Mouse (Mus musculus) CH12.LX (cell line): ENCODE measurements around the gene Dhrs7b. TPM values are rescaled to one million over a fixed set of nuclear protein-coding genes. Genes with fewer than 3 reads are reported as not detected.

ENCODE experiments used
- DNase-seq: peaks from one replicate; pipeline ENCODE4 v3.0.0-alpha.2; 2013; ENCODE audit errors: extremely low read depth
- H3K27ac ChIP-seq: 2 replicates; pipeline ENCODE4 v1.5.1; 2012; ENCODE audit warnings: low read depth, mild to moderate bottlenecking, control low read depth, moderate library complexity; ENCODE audit not compliant: insufficient read depth
- H3K27me3 ChIP-seq: replicated peaks from 2 replicates; pipeline ENCODE3; 2012; ENCODE audit warnings: inconsistent platforms
- H3K36me3 ChIP-seq, 2 experiments: replicated peaks in 1 of 2; 2 replicates each; pipeline versions ENCODE3 to v1.6.1; 2012; ENCODE audit warnings: inconsistent platforms in 1 of 2, low read length in 1 of 2, mild to moderate bottlenecking in 1 of 2, mixed read lengths in 1 of 2, moderate library complexity in 1 of 2; ENCODE audit not compliant: control insufficient read depth in 1 of 2, insufficient read depth in 1 of 2
- H3K4me1 ChIP-seq, 2 experiments: 2 replicates each; pipeline ENCODE4 v1.6.1; 2012; ENCODE audit warnings: inconsistent platforms in 1 of 2, moderate library complexity in 1 of 2; ENCODE audit not compliant: insufficient read depth in 2 of 2, control insufficient read depth in 1 of 2
- H3K4me2 ChIP-seq: 2 replicates; pipeline ENCODE4 v1.6.1; 2012; ENCODE audit warnings: low read depth, mild to moderate bottlenecking, control low read depth; ENCODE audit not compliant: poor library complexity, insufficient read depth, severe bottlenecking
- H3K4me3 ChIP-seq, 3 experiments: fragments of 150-350 bp in 1 of 3; sonication (generic) in 1 of 3; replicated peaks in 1 of 3; 2 replicates each; pipeline versions ENCODE3 to v1.5.1; 2011 to 2012; ENCODE audit warnings: low read depth in 2 of 3, low read length in 2 of 3, mild to moderate bottlenecking in 2 of 3, moderate library complexity in 2 of 3, control low read depth in 1 of 3, improper control_type of control experiment in 1 of 3, inconsistent platforms in 1 of 3, mixed read lengths in 1 of 3; ENCODE audit not compliant: poor library complexity in 1 of 3
- H3K79me2 ChIP-seq: replicated peaks from 2 replicates; pipeline ENCODE4 v1.6.1; 2012; ENCODE audit warnings: mild to moderate bottlenecking, moderate library complexity; ENCODE audit not compliant: control insufficient read depth, poor library complexity, insufficient read depth, severe bottlenecking; ENCODE audit errors: extremely low read depth
- H3K9ac ChIP-seq: 2 replicates; pipeline ENCODE4 v1.6.1; 2012; ENCODE audit warnings: low read depth, mild to moderate bottlenecking, control low read depth, moderate library complexity; ENCODE audit not compliant: insufficient read depth
- H3K9me3 ChIP-seq: replicated peaks from 2 replicates; pipeline ENCODE3; 2012; ENCODE audit warnings: low read length, inconsistent platforms, mixed read lengths
- BHLHE40 ChIP-seq: IDR thresholded peaks from 2 replicates; pipeline ENCODE4 v1.6.1; 2011; ENCODE audit warnings: mild to moderate bottlenecking, low read depth, low read length, improper control_type of control experiment
- CHD1 ChIP-seq: IDR thresholded peaks from 2 replicates; pipeline ENCODE4 v1.6.1; 2012; ENCODE audit warnings: low read depth, low read length, improper control_type of control experiment, inconsistent platforms
- CHD2 ChIP-seq: IDR thresholded peaks from 2 replicates; pipeline ENCODE4 v1.6.1; 2011; ENCODE audit warnings: low read length, improper control_type of control experiment
- ELF1 ChIP-seq: IDR thresholded peaks from 2 replicates; pipeline ENCODE4 v1.6.1; 2014; ENCODE audit warnings: low read depth, mild to moderate bottlenecking, inconsistent platforms, low read length, improper control_type of control experiment
- HCFC1 ChIP-seq: IDR thresholded peaks from 2 replicates; pipeline ENCODE4 v1.6.1; 2012; ENCODE audit warnings: low read depth, mild to moderate bottlenecking, inconsistent platforms, low read length, improper control_type of control experiment
- IRF4 ChIP-seq: IDR thresholded peaks from 2 replicates; pipeline ENCODE4 v1.6.1; 2014; ENCODE audit warnings: low read depth, mild to moderate bottlenecking, inconsistent platforms, low read length, improper control_type of control experiment
- JUN ChIP-seq: IDR thresholded peaks from 2 replicates; pipeline ENCODE4 v1.6.1; 2011; ENCODE audit warnings: low read depth, mild to moderate bottlenecking, low read length, improper control_type of control experiment, moderate library complexity; ENCODE audit not compliant: insufficient read depth
- JUND ChIP-seq: conservative IDR thresholded peaks from 2 replicates; pipeline ENCODE4 v1.6.1; 2011; ENCODE audit warnings: low read depth, low read length, improper control_type of control experiment
- MAFK ChIP-seq: IDR thresholded peaks from 2 replicates; pipeline ENCODE4 v1.6.1; 2011; ENCODE audit warnings: low read length, improper control_type of control experiment; ENCODE audit not compliant: insufficient replicate concordance
- MXI1 ChIP-seq: IDR thresholded peaks from 2 replicates; pipeline ENCODE4 v1.6.1; 2011; ENCODE audit warnings: mild to moderate bottlenecking, low read depth, low read length, improper control_type of control experiment
- PAX5 ChIP-seq: IDR thresholded peaks from 2 replicates; pipeline ENCODE4 v1.6.1; 2012; ENCODE audit warnings: low read length, inconsistent platforms, mixed read lengths
- POLR2A ChIP-seq: IDR thresholded peaks from 2 replicates; pipeline ENCODE4 v1.6.1; 2011; ENCODE audit warnings: low read depth, mild to moderate bottlenecking, improper control_type of control experiment, low read length
- RCOR1 ChIP-seq: conservative IDR thresholded peaks from 2 replicates; pipeline ENCODE4 v1.6.1; 2012; ENCODE audit warnings: low read depth, mild to moderate bottlenecking, inconsistent platforms, low read length, improper control_type of control experiment
- TBP ChIP-seq: conservative IDR thresholded peaks from 2 replicates; pipeline ENCODE4 v1.6.1; 2011; ENCODE audit warnings: low read depth, low read length, improper control_type of control experiment
- UBTF ChIP-seq: IDR thresholded peaks from 2 replicates; pipeline ENCODE4 v1.6.1; 2012; ENCODE audit warnings: low read depth, mild to moderate bottlenecking, inconsistent platforms, low read length, improper control_type of control experiment, moderate library complexity
- USF1 ChIP-seq: IDR thresholded peaks from 2 replicates; pipeline ENCODE4 v1.6.1; 2014; ENCODE audit warnings: low read depth, mild to moderate bottlenecking, inconsistent platforms, low read length, improper control_type of control experiment
- USF2 ChIP-seq: conservative IDR thresholded peaks from 2 replicates; pipeline ENCODE4 v1.6.1; 2011; ENCODE audit warnings: low read depth, low read length, improper control_type of control experiment
- ZC3H11A ChIP-seq: IDR thresholded peaks from 2 replicates; pipeline ENCODE4 v1.6.1; 2012; ENCODE audit warnings: low read depth, mild to moderate bottlenecking, inconsistent platforms, low read length, improper control_type of control experiment
- ZKSCAN1 ChIP-seq: IDR thresholded peaks from 2 replicates; pipeline ENCODE4 v1.6.1; 2012; ENCODE audit warnings: low read depth, inconsistent platforms, low read length, improper control_type of control experiment, borderline replicate concordance
- ZNF384 ChIP-seq: IDR thresholded peaks from 2 replicates; pipeline ENCODE4 v1.6.1; 2012; ENCODE audit warnings: low read depth, low read length, improper control_type of control experiment, inconsistent platforms
- dilution Hi-C: fragments of 300-500 bp; cut with MboI; formaldehyde crosslinking; loops from 2 replicates; pipeline ENCODE4 v1.14.3; 2020; ENCODE audit warnings: low sequenced_read_pairs; ENCODE audit not compliant: extremely low pct_unique_long_range_greater_than_20kb, extremely low pct_ligation_motif_present
- in situ Hi-C: fragments of 300-500 bp; cut with MboI; formaldehyde crosslinking; loops from 3 replicates; pipeline ENCODE4 v1.14.3; 2019; ENCODE audit warnings: low sequenced_read_pairs, low pct_ligation_motif_present, low pct_unique_long_range_greater_than_20kb, mixed read lengths
- polyA plus RNA-seq: library from polyadenylated mRNA; unstranded; fragments of >175 nt; gene quantifications from 2 replicates; pipeline ENCODE4 v1.2.1, GENCODE M21; 2012; ENCODE audit warnings: low read depth; ENCODE audit not compliant: insufficient read length
- total RNA-seq, 2 experiments: library from RNA; depleted of rRNA; stranded (reverse); fragments of 300-350 nt in 1 of 2; fragments of >200 nt in 1 of 2; gene quantifications; 2 replicates each; pipeline ENCODE4 v1.2.3; 2012 to 2014

Gene Dhrs7b
- total and polyA plus RNA-seq, 3 experiments: 43.3 to 63.5 (median 59.2) TPM

DNA sequence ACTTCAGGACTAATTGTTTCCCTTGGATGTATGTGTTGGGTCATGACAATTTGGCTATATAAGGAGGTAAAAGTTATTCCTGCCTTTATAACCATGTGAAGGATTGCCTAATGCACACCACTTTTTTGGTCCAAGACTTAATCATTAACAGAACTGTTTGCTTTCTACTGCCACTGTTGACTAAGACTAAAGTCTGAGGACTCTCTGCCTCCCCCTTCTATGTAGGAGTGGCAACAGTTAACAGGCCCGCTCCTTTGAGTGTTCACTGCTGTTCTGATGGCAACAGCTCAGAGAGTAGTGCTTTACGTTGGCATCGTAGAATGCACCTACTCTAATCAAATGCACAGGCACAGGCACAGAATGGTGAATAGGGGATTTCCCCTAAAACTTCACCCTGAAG is 5.2 kb upstream of the Dhrs7b start:
- H3K9ac ChIP-seq: no peak overlapping the region
- DNase-seq: no peak
- H3K79me2 ChIP-seq: no peaks in the 10 kb centered on the region
- in situ Hi-C loops: no loop called here
- TF ChIP-seq HCFC1: no peak
- TF ChIP-seq USF1: no peak
- no peak for TF ChIP-seq MAFK
- TF ChIP-seq PAX5: no peak
- TF ChIP-seq ZNF384: no peak
- TF ChIP-seq JUND: no peak
- TF ChIP-seq USF2: no peak
- TF ChIP-seq BHLHE40: no peak
- TF ChIP-seq CHD1: no peak
- TF ChIP-seq ELF1: no peak
- no peak for TF ChIP-seq CHD2
- TF ChIP-seq JUN: no peak
- TF ChIP-seq ZC3H11A: no peak
- no peak for TF ChIP-seq TBP
- TF ChIP-seq MXI1: no peak
- TF ChIP-seq POLR2A: no peak
- TF ChIP-seq UBTF: no peak
- H3K36me3 ChIP-seq: no peaks in the 10 kb centered on the region
- H3K4me3 ChIP-seq: no peak overlapping the region
- H3K4me2 ChIP-seq: no peak overlapping the region
- H3K9me3 ChIP-seq: peaks cover 3% of the 10 kb centered on the region
- peaks cover 0 to 9% of the 10 kb centered on the region in 2 experiments; a peak in 2 of 4 replicates for H3K4me1 ChIP-seq
- H3K27ac ChIP-seq: no peak overlapping the region
- dilution Hi-C loops: no loop called here
- H3K27me3 ChIP-seq: peaks cover 16% of the 10 kb centered on the region

DNA sequence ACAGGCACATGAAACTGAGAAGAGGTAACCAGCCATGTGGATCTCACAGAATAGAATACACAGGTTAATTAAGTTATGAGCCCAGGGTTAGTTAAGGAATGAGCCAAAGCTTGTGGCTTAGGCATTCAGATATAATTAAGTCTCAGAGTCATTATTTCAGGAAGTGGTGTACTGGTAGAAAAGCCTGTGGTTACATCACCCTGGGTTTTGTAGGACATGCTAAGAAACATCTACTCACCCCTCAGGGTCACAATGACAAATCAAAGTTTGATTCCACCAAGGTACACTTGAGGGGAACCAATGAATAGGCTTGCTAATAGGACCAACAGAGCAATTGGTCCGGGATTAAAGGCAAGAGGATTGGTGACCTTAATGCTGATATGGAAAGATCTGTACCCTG is 3.7 kb upstream of the Dhrs7b start:
- no peak overlapping the region for H3K4me2 ChIP-seq
- in situ Hi-C loops (no loop called here), dilution Hi-C loops (no loop called here)

More for the DNA sequence above, 3.7 kb upstream of the Dhrs7b start:
- no peak for DNase-seq
- H3K27ac ChIP-seq: no peak overlapping the region
- H3K79me2 ChIP-seq: peaks cover 2% of the 10 kb centered on the region
- H3K9me3 ChIP-seq: peaks cover 3% of the 10 kb centered on the region
- no peak overlapping the region for H3K9ac ChIP-seq
- no peak for TF ChIP-seq MAFK
- no peak for TF ChIP-seq IRF4
- TF ChIP-seq ZKSCAN1: no peak
- TF ChIP-seq RCOR1: no peak
- no peak overlapping the region for H3K4me3 ChIP-seq
- peaks cover 16% of the 10 kb centered on the region for H3K27me3 ChIP-seq
- peaks cover 4 to 15% of the 10 kb centered on the region in 2 experiments for H3K4me1 ChIP-seq
- peaks cover 0 to 2% of the 10 kb centered on the region in 2 experiments for H3K36me3 ChIP-seq
